Mouse (Mus musculus): Measurements from ENCODE around the gene Adat2. TPM values are rescaled to one million over a fixed set of nuclear protein-coding genes. Genes with fewer than 3 reads are reported as not detected.
A peak's percentile ranks its signal among the peaks of the same experiment; 100 is the strongest.

The Adat2 gene
- polyA plus RNA-seq, 1 experiment from 2014 or later: 4.7 TPM

DNA sequence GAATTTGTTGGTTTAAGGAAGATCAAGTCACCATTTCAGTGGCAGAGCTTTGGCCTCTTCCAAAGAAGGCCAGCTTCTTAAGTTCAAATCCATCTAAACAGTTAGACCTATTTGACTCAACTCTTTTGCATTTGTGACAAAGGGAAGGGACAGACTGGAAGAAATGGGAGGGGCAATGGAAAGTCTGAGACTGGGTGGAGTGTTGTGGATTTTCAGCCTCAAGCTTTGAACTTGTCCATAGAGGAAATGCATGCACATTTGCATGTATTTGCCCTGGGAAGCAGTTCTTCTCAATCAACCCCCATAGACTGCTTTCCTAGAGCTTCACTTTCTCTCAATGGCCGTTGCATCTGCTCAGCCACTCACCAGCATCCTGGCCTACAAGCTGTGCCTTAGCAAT is 1.6 kb downstream of the Adat2 start:
- WGBS: 95% methylated on average over 1 of the region's 1 CpGs
- no peaks in the 10 kb centered on the region for H3K4me1 ChIP-seq (ENCODE audit: control insufficient read depth, insufficient read depth, low read length)

GRCm38 (mm10) chr10:13560014-13560674 is 7.5 kb downstream of the Adat2 start:
- H3K4me1 ChIP-seq (ENCODE audit: control insufficient read depth, insufficient read depth, low read length): no peaks in the 10 kb centered on the region
- 91% methylated on average over 13 of the region's 13 CpGs for WGBS
- no peak overlapping the region for H3K9ac ChIP-seq (replicated peaks; ENCODE audit: low read length)
- no peak overlapping the region for H3K27ac ChIP-seq (replicated peaks; ENCODE audit: low read depth, low read length)
- no peaks in the 10 kb centered on the region; the same call in 1 of the 2 replicates for H3K36me3 ChIP-seq (replicated peaks; ENCODE audit: control insufficient read depth, insufficient read depth, low read depth, low read length)
- DNase-seq (ENCODE audit: low spot score) (no peak), ATAC-seq (replicated peaks; ENCODE audit: insufficient number of reproducible peaks, low FRiP score, low TSS enrichment, low read depth) (no peak)
- H3K27me3 ChIP-seq (ENCODE audit: control insufficient read depth, insufficient read depth, low read length): no peaks in the 10 kb centered on the region
- H3K9me3 ChIP-seq (replicated peaks; ENCODE audit: control insufficient read depth, low read length): no peaks in the 10 kb centered on the region
- no peak overlapping the region for H3K4me2 ChIP-seq (ENCODE audit: low read depth, low read length)
- no peak overlapping the region for H3K4me3 ChIP-seq (ENCODE audit: low read depth, low read length)

More for the DNA sequence above, 1.6 kb downstream of the Adat2 start:
- Histone ChIP-seq H3K27ac (replicated peaks; ENCODE audit: low read depth, low read length) (no peak overlapping the region), H3K9me3 (replicated peaks; ENCODE audit: control insufficient read depth, low read length) (no peaks in the 10 kb centered on the region), H3K4me3 (ENCODE audit: low read depth, low read length) (no peak overlapping the region), H3K36me3 (replicated peaks; ENCODE audit: control insufficient read depth, insufficient read depth, low read depth, low read length) (no peaks in the 10 kb centered on the region), H3K27me3 (ENCODE audit: control insufficient read depth, insufficient read depth, low read length) (no peaks in the 10 kb centered on the region), H3K4me2 (ENCODE audit: low read depth, low read length) (no peak overlapping the region), H3K9ac (replicated peaks; ENCODE audit: low read length) (no peak overlapping the region)
- ATAC-seq (replicated peaks; ENCODE audit: insufficient number of reproducible peaks, low FRiP score, low TSS enrichment, low read depth) (no peak), DNase-seq (ENCODE audit: low spot score) (no peak)

DNA sequence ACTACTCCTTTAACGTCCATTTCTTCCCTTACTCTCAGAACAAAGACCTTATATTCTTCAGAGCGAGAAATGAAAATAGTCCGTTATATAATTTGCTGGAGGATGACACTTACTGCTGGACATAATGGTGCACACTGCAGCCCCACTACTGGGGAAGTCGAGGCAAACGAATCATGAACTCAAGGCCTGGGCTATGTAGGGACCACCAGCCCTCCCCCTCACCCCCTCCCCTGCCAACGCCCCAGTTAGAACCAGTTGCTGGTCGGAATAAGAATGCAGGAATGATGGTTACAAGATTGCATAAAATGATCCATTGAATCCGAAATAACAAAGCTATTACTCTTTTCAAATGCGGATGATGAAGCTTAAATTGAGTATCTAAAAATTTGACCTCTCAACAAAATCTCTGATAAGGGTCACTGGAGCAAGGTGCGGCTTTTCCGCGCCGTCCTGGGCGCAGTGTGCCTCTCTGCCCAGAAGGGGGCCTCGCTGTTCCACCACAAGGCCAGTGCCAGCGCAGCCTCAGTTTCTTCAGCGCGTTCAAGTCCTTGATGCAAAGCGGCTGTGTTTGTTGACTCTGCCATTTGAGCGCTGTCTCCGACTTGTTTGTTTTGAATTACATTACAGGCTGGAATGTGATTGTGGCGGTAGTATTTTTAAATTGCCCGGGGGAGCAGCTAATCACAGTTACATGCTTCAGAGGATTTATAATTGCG is 11.8 kb downstream of the Adat2 start:
- H3K4me1 ChIP-seq (ENCODE audit: control insufficient read depth, insufficient read depth, low read length): no peaks in the 10 kb centered on the region
- 25% methylated on average over 24 of the region's 24 CpGs for WGBS
- no peak overlapping the region for H3K4me3 ChIP-seq (ENCODE audit: low read depth, low read length)
- no peaks in the 10 kb centered on the region for H3K27me3 ChIP-seq (ENCODE audit: control insufficient read depth, insufficient read depth, low read length)
- no peaks in the 10 kb centered on the region for H3K9me3 ChIP-seq (replicated peaks; ENCODE audit: control insufficient read depth, low read length)
- H3K4me2 ChIP-seq (ENCODE audit: low read depth, low read length): no peak overlapping the region
- ATAC-seq (replicated peaks; ENCODE audit: insufficient number of reproducible peaks, low FRiP score, low TSS enrichment, low read depth) (0 out of 2 replicates have a peak, but pooled peaks have one; percentile 68), DNase-seq (ENCODE audit: low spot score) (peak; percentile 87)
- H3K27ac ChIP-seq (replicated peaks; ENCODE audit: low read depth, low read length): no peak overlapping the region
- no peak overlapping the region for H3K9ac ChIP-seq (replicated peaks; ENCODE audit: low read length)
- H3K36me3 ChIP-seq (replicated peaks; ENCODE audit: control insufficient read depth, insufficient read depth, low read depth, low read length): no peaks in the 10 kb centered on the region; the same call in 1 of the 2 replicates

GRCm38 (mm10) chr10:13565080-13565448 is 12.4 kb downstream of the Adat2 start:
- Histone ChIP-seq H3K4me3 (ENCODE audit: low read depth, low read length) (no peak overlapping the region), H3K4me2 (ENCODE audit: low read depth, low read length) (no peak overlapping the region), H3K9ac (replicated peaks; ENCODE audit: low read length) (no peak overlapping the region), H3K4me1 (ENCODE audit: control insufficient read depth, insufficient read depth, low read length) (no peaks in the 10 kb centered on the region), H3K27ac (replicated peaks; ENCODE audit: low read depth, low read length) (no peak overlapping the region), H3K27me3 (ENCODE audit: control insufficient read depth, insufficient read depth, low read length) (no peaks in the 10 kb centered on the region), H3K9me3 (replicated peaks; ENCODE audit: control insufficient read depth, low read length) (no peaks in the 10 kb centered on the region), H3K36me3 (replicated peaks; ENCODE audit: control insufficient read depth, insufficient read depth, low read depth, low read length) (no peaks in the 10 kb centered on the region; the same call in 1 of the 2 replicates)
- DNase-seq (ENCODE audit: low spot score): no peak
- ATAC-seq (replicated peaks; ENCODE audit: insufficient number of reproducible peaks, low FRiP score, low TSS enrichment, low read depth): no peak
- WGBS: 40% methylated on average over 8 of the region's 8 CpGs

DNA sequence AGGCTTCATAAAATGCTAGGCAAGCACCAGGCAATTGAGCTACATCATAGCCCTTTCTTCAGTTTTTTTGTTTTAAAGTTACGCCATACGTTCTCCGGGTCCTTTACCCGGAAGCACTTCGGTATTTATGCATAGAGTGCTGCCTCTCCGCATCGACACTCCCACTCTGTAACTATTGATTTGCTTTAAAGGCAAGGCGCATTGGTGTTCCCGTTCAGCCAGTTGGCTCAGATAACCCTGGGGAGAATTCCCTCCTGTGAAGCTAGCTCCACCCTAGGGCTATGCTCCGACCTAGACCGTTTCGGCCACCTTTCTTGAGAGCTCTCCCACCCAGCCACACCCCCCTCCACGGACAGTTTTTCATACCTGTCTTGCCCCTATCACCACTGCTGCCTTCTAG is 13.7 kb downstream of the Adat2 start:
- no peaks in the 10 kb centered on the region; the same call in 1 of the 2 replicates for H3K36me3 ChIP-seq (replicated peaks; ENCODE audit: control insufficient read depth, insufficient read depth, low read depth, low read length)
- 63% methylated on average over 13 of the region's 13 CpGs for WGBS
- H3K27ac ChIP-seq (replicated peaks; ENCODE audit: low read depth, low read length): no peak overlapping the region
- no peak overlapping the region for H3K4me2 ChIP-seq (ENCODE audit: low read depth, low read length)
- H3K27me3 ChIP-seq (ENCODE audit: control insufficient read depth, insufficient read depth, low read length): no peaks in the 10 kb centered on the region
- DNase-seq (ENCODE audit: low spot score) (no peak), ATAC-seq (replicated peaks; ENCODE audit: insufficient number of reproducible peaks, low FRiP score, low TSS enrichment, low read depth) (no peak)
- H3K9me3 ChIP-seq (replicated peaks; ENCODE audit: control insufficient read depth, low read length): no peaks in the 10 kb centered on the region
- H3K9ac ChIP-seq (replicated peaks; ENCODE audit: low read length): no peak overlapping the region
- no peaks in the 10 kb centered on the region for H3K4me1 ChIP-seq (ENCODE audit: control insufficient read depth, insufficient read depth, low read length)
- no peak overlapping the region for H3K4me3 ChIP-seq (ENCODE audit: low read depth, low read length)

DNA sequence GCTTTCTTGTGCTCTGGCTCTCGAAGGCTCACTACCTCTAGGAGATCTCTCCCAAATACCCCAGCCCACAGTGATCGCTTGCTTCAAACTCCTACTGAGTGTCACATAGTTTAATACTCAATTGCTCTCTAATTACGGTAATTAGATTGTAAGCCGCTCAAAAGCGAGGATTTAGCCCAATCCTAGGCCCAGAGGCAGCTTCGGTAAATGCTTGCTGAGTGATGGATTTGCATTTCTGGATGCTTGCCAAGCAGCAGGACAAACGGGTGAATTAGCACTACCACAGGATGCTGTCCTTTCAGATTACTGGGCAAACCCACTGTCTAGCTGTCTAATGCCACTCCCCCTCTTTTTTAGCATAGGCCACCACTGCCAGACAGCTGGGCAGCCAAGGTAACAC is 17.1 kb downstream of the Adat2 start:
- H3K4me2 ChIP-seq (ENCODE audit: low read depth, low read length): no peak overlapping the region
- ATAC-seq (replicated peaks; ENCODE audit: insufficient number of reproducible peaks, low FRiP score, low TSS enrichment, low read depth) (peak; percentile 66; the same call in 1 of the 2 replicates), DNase-seq (ENCODE audit: low spot score) (peak; percentile 17)
- no peaks in the 10 kb centered on the region for H3K27me3 ChIP-seq (ENCODE audit: control insufficient read depth, insufficient read depth, low read length)
- no peak overlapping the region for H3K4me3 ChIP-seq (ENCODE audit: low read depth, low read length)
- no peak overlapping the region for H3K9ac ChIP-seq (replicated peaks; ENCODE audit: low read length)
- H3K4me1 ChIP-seq (ENCODE audit: control insufficient read depth, insufficient read depth, low read length): no peaks in the 10 kb centered on the region
- H3K9me3 ChIP-seq (replicated peaks; ENCODE audit: control insufficient read depth, low read length): no peaks in the 10 kb centered on the region
- H3K27ac ChIP-seq (replicated peaks; ENCODE audit: low read depth, low read length): no peak overlapping the region
- H3K36me3 ChIP-seq (replicated peaks; ENCODE audit: control insufficient read depth, insufficient read depth, low read depth, low read length): no peaks in the 10 kb centered on the region
- WGBS: 44% methylated on average over 7 of the region's 7 CpGs

- H3K36me3 ChIP-seq (replicated peaks; ENCODE audit: control insufficient read depth, insufficient read depth, low read depth, low read length): no peaks in the 10 kb centered on the region
- no peak for DNase-seq (ENCODE audit: low spot score)
- ATAC-seq (replicated peaks; ENCODE audit: insufficient number of reproducible peaks, low FRiP score, low TSS enrichment, low read depth): no peak
- H3K9me3 ChIP-seq (replicated peaks; ENCODE audit: control insufficient read depth, low read length): no peaks in the 10 kb centered on the region
- no peak overlapping the region for H3K4me2 ChIP-seq (ENCODE audit: low read depth, low read length)
- H3K27ac ChIP-seq (replicated peaks; ENCODE audit: low read depth, low read length): no peak overlapping the region
- H3K4me3 ChIP-seq (ENCODE audit: low read depth, low read length): no peak overlapping the region
- no peaks in the 10 kb centered on the region for H3K4me1 ChIP-seq (ENCODE audit: control insufficient read depth, insufficient read depth, low read length)
- WGBS: 74% methylated on average over 9 of the region's 9 CpGs
- no peaks in the 10 kb centered on the region for H3K27me3 ChIP-seq (ENCODE audit: control insufficient read depth, insufficient read depth, low read length)
- H3K9ac ChIP-seq (replicated peaks; ENCODE audit: low read length): no peak overlapping the region
Measured at GRCm38 (mm10) chr10:13570697-13571538, 18.2 kb downstream of the Adat2 start.

All from embryonic facial prominence, embryonic 11.5 days (tissue).